Mouse (Mus musculus) urinary bladder, postnatal 10 days (tissue): ENCODE measurements at regions not wholly inside any gene's neighbourhood (a gene's known extent, or its start where the extent isn't known, plus 50 kb on each side); places are given as distances from the start of the nearest gene placed in this dataset.
A peak's percentile ranks its signal among the peaks of the same experiment; 100 is the strongest.
"Not testable (repeated sequence)": the region's sequence is repeated elsewhere in the genome, so short reads cannot be mapped to it uniquely, and the experiment has no call there.

ENCODE experiments used
- DNase-seq: peaks from one replicate; pipeline ENCODE4 v3.0.0; 2022; ENCODE audit warnings: low spot score

DNA sequence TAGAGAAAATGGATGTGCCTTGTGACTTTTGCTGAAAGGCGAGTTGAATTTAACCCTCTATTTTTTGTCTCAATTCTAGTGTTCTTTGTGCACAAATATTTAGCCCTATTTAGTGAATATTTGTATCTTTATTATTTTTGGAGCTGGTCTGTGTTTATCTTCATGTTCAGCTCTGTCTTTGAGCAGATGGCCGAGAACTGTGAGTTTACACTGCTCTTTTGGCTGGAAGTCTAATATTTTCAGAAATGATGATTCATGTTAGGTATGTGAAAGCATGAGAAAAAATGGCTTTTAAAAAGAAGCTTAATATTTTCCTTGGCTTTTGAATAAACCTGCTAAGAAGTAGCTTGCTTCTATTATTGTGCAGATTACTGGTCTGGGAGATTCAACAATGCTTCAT is 505.4 kb downstream of the Sema5a start:
- no peak for DNase-seq

- DNase-seq, result no peak
These were observed 507.4 kb downstream of the Sema5a start for GRCm38 (mm10) chr15:32751991-32752390.

DNA sequence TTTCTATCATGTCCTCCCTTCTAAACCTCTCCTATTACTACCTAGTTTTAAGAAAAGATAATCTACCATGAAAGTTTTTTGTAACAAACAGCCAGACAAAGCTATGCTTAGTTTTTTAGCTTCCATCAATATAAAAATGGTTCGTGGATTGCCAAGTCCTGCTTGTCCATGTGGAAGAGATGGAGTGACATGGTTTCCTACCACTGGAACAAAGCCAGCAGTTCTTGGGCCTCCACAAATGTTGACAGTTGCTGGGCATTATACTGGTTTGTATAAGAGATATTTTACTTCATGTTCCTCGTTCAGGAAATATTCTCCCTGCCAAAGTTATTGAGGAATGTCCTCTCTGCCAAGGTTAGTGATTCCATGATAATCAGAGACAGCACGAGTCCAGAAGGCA is 515.5 kb downstream of the Sema5a start:
- no peak for DNase-seq

DNA sequence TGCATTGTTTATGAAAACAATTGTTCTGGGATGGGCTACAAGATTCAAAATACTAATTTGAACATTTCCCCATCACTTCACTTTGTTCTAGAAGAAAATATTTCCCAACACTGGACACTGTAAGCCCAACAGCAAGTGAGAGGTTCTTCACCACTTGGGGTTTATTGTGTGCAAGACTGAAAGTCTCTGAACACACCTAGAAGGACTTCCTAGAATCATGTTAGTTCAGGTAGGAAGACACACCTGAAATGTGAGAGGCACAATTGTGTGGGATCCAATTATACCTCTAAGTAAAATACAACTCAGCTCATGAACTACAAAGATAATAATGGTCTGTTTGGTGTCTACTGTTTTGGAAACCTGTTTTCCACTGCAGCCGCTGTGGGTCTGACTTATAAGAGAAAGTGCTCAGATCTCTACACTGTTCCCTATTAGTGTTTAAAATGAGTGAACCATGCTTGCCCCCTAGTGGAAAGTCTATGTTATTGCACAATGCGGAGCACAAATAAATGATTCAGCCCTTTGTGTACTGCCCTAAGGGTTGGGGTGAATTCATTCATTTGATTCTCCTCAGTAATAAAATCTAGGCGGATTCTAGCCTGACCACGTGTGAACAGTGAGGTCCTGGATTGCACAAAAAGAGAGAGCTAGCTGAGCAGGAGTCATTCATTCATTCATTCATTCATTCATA is 521.5 kb downstream of the Sema5a start:
- DNase-seq, result no peak

- DNase-seq, result no peak
These were observed 522.3 kb downstream of the Sema5a start for GRCm38 (mm10) chr15:32766746-32767471.

DNA sequence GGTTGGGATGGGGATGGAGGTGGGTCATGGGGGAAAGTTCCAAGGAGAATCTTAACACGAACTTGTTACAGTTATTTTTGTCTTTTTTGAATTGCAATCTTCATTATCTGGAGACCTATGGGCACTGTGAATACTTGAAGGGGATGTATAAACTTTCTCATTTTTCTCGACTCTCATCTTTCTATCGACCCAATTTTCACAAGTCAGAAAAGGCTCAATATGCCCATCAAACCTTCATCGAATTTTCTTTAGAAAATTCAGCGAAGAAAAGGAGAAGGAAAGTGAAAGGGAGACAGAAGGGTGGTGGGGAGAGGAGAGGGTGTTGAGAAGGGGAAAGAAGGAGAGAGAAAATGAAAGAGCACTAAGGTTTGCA is 533.6 kb downstream of the Sema5a start:
- not testable (repeated sequence) for DNase-seq

DNA sequence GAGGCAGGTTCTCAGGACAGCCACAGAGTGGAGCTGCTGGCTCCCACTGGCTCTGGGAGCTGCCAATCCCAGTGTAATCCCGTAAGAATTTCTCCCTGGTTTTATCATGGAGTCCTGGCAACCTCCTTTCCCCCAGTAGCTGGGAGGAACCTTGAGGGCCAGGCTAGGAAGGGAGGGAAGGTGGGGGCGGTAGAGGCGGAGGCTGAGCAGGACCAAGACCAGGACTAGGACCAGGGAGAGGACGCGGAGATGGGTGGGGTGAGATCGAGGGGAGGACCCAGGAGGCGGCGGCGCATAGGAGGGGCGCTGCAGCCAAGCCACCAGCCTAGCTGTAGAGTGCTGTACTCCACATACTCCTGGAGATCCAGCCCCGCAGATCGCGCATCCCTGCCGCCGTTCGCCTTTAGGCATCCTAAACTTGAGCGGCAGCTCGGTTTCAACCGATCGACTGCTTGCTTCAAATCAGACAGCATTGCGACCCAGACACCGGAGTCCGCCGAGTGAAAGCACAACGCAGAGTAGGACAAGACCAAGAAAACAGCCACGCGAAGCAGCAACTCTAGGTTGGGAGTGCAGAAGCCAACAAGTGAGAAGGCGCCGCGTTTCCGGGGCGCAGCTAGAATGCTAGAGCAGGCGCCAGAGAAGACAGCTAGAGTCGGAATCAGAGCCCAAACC is 534.1 kb downstream of the Sema5a start:
- DNase-seq, result peak; percentile 34

DNA sequence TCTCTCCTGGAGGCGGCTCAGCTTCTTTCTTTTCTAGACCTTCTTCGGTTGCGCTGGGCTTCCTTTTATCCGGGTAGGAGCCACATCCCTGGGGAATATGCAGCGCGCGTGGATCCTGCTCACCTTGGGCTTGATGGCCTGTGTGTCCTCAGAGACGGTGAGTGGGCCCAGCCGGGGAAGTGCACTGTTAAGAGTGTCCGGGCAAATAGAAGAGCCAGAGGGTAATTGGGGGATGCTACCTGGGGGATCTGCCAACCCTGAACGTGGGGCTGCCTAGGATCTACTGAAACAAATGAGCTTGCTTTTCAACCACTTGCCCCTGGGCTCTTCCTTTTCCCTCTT is 534.6 kb downstream of the Sema5a start:
- not testable (repeated sequence) for DNase-seq

DNA sequence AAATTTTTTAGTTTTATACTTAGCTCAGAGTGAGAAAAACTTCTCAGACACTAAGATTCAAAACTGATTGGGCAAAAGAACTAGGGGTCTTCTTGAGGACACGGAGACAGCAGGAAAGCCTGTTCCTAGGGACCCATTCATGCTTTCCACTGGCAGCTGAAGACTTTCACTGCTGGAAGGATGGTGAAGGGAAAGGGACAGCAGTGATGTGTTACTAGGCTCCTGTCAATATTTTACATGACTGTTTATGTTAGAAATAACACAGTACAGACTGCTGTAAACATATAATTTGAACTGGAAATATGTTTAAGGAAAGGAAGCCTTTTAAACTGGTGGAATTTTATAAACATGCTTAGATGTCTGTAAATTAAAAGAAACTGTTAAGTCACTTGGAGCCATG is 537.0 kb downstream of the Sema5a start:
- not testable (repeated sequence) for DNase-seq

GRCm38 (mm10) chr15:32799222-32799621 is 554.6 kb downstream of the Sema5a start:
- DNase-seq, result no peak

GRCm38 (mm10) chr15:32810849-32811632 is 566.4 kb downstream of the Sema5a start:
- DNase-seq, result no peak

- DNase-seq, result no peak
These were observed 595.4 kb downstream of the Sema5a start for GRCm38 (mm10) chr15:32839966-32840365.
